Mouse (Mus musculus): ENCODE results near the gene Hist1h1b. TPM values are rescaled to one million over a fixed set of nuclear protein-coding genes. Genes with fewer than 3 reads are reported as not detected.
"Not testable (repeated sequence)": the region's sequence is repeated elsewhere in the genome, so short reads cannot be mapped to it uniquely, and the experiment has no call there.

Gene Hist1h1b
- polyA plus RNA-seq, 1 experiment from 2014 or later = 43.0 TPM

GRCm38 (mm10) chr13:21787760-21788593 is 7.6 kb upstream of the Hist1h1b start:
- Histone ChIP-seq H3K4me3 (peak overlapping the region; percentile 53), H3K4me1 (peaks cover 60% of the 10 kb centered on the region)
- 10% methylated on average over 17 of the region's 21 CpGs for WGBS

DNA sequence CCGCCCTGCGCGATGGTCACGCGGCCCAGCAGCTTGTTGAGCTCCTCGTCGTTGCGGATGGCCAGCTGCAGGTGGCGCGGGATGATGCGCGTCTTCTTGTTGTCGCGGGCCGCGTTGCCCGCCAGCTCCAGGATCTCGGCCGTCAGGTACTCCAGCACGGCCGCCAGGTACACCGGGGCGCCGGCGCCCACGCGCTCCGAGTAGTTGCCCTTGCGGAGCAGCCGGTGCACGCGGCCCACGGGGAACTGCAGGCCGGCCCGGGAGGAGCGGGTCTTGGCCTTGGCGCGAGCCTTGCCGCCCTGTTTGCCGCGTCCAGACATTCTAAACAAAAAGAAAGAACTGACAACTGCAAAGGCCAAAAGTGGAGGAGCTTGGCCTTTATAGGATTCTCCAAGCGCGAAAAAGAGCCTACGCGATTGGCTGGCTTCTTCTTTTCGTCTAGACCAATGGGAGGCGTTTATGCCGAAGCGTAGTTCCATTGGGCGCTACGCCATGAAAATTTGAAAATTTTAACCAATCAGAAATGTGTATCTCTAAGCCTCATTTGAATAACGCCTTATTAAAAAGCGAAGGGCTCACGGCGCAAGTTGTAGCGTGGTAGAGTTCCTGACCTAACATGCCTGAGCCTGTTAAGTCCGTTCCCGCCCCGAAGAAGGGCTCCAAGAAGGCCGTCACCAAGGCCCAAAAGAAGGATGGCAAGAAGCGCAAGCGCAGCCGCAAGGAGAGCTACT is 6.6 kb upstream of the Hist1h1b start, which contains the start of the genes Hist1h2an and Hist1h2bp:
TSS of gene Hist1h2an (minus strand) at position 320 of the 731 bp plus-strand sequence.
TSS of gene Hist1h2bp (plus strand) at position 563 of the 731 bp plus-strand sequence.
- under 1% methylated on average over 39 of the region's 63 CpGs for whole genome bisulfite sequencing
- Histone ChIP-seq H3K4me3 (peak within 1 kb of the TSS; percentile 53), H3K4me1 (peaks cover 67% of the 10 kb centered on the region), H3K27ac (peak within 1 kb of the TSS; percentile 99)
- DNase-seq (ENCODE audit: extremely low spot score, low spot score) = peak; percentile 90
- not testable (repeated sequence) for H3K9me3 ChIP-seq; H3K36me3 ChIP-seq (replicated peaks); H3K27me3 ChIP-seq (ENCODE audit: poor library complexity, severe bottlenecking)

More at GRCm38 (mm10) chr13:21787760-21788593, 7.6 kb upstream of the Hist1h1b start:
- Histone ChIP-seq H3K36me3 (replicated peaks) (no peaks in the 10 kb centered on the region), H3K9me3 (no peaks in the 10 kb centered on the region), H3K27ac (peak overlapping the region; percentile 91), H3K27me3 (ENCODE audit: poor library complexity, severe bottlenecking) (no peaks in the 10 kb centered on the region)
- peak; percentile 26 for DNase-seq (ENCODE audit: extremely low spot score, low spot score)

GRCm38 (mm10) chr13:21786189-21786898 is 5.9 kb upstream of the Hist1h1b start:
- Histone ChIP-seq H3K4me1 (peaks cover 68% of the 10 kb centered on the region), H3K36me3 (replicated peaks) (no peaks in the 10 kb centered on the region), H3K4me3 (peak overlapping the region; percentile 53), H3K9me3 (no peaks in the 10 kb centered on the region), H3K27ac (peak overlapping the region; percentile 99), H3K27me3 (ENCODE audit: poor library complexity, severe bottlenecking) (no peaks in the 10 kb centered on the region)
- peak; percentile 35 for DNase-seq (ENCODE audit: extremely low spot score, low spot score)
- WGBS = 6% methylated on average over 8 of the region's 8 CpGs

DNA sequence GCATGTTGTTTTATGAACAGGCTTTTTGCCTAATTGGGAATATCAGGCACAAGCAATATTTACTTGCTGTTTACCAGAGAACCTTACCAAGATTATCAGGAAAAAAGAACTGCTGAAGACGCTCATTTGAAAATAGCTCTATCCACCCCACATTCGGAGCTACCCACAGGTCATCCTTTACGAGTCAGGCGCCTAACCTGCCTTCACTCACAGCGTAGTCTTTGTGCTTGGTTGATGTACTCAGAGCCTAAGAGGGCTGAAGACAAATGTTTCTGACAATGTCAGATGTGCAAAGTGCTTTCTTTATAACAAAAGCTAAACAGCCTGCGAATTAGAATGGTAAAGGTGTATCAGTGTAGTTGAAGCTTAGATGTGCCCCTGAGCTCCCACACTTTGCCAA is 3.9 kb upstream of the Hist1h1b start:
- Histone ChIP-seq H3K36me3 (replicated peaks) (no peaks in the 10 kb centered on the region), H3K27ac (peak overlapping the region; percentile 99), H3K4me3 (peak overlapping the region; percentile 56), H3K27me3 (ENCODE audit: poor library complexity, severe bottlenecking) (no peaks in the 10 kb centered on the region), H3K4me1 (peaks cover 65% of the 10 kb centered on the region), H3K9me3 (no peaks in the 10 kb centered on the region)
- 27% methylated on average over 6 of the region's 6 CpGs for WGBS
- peak; percentile 17 for DNase-seq (ENCODE audit: extremely low spot score, low spot score)

DNA sequence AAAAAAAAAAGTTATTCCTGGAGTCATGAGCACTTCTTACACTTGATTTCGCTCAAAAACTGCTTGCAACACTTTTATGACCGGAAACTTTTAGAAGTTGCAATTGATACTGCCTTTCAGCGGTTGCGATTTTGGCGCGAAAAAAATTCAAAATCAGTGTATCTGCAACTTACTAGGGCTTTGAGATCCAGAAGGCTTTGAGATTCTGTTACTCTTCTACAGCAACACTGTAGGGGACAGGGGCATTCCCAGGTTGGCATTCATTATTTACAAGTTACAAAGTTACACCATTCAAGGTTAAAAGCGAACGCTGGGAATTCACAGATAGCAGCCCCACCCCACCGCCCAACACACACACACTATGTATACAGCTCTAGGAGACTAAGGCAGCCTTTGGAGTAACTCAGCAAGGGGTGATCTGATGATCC is 3.3 kb upstream of the Hist1h1b start:
- Histone ChIP-seq H3K27ac (peak overlapping the region; percentile 99), H3K36me3 (replicated peaks) (no peaks in the 10 kb centered on the region), H3K9me3 (no peaks in the 10 kb centered on the region), H3K27me3 (ENCODE audit: poor library complexity, severe bottlenecking) (no peaks in the 10 kb centered on the region), H3K4me1 (peaks cover 61% of the 10 kb centered on the region), H3K4me3 (peak overlapping the region; percentile 56)
- WGBS = 2% methylated on average over 9 of the region's 9 CpGs
- DNase-seq (ENCODE audit: extremely low spot score, low spot score) = peak; percentile 63

- Histone ChIP-seq H3K27me3 (ENCODE audit: poor library complexity, severe bottlenecking) (no peaks in the 10 kb centered on the region), H3K4me1 (peaks cover 61% of the 10 kb centered on the region), H3K9me3 (no peaks in the 10 kb centered on the region), H3K4me3 (peak within 1 kb of the TSS; percentile 56), H3K36me3 (replicated peaks) (no peaks in the 10 kb centered on the region), H3K27ac (peak within 1 kb of the TSS; percentile 99)
- WGBS = under 1% methylated on average over 16 of the region's 20 CpGs
- peak; percentile 56 for DNase-seq (ENCODE audit: extremely low spot score, low spot score)
These were observed 2.8 kb upstream of the Hist1h1b start, which contains the start of gene Hist1h3i for GRCm38 (mm10) chr13:21783255-21783617. Hist1h3i (minus strand) TSS chr13:21783370.

GRCm38 (mm10) chr13:21782361-21783254 is 2.2 kb upstream of the Hist1h1b start:
- peak overlapping the region; percentile 56 for H3K4me3 ChIP-seq
- 1% methylated on average over 19 of the region's 35 CpGs for WGBS
- H3K9me3 ChIP-seq; H3K36me3 ChIP-seq (replicated peaks); H3K27me3 ChIP-seq (ENCODE audit: poor library complexity, severe bottlenecking): not testable (repeated sequence)
- peaks cover 61% of the 10 kb centered on the region for H3K4me1 ChIP-seq
- H3K27ac ChIP-seq = peak overlapping the region; percentile 99
- peak; percentile 48 for DNase-seq (ENCODE audit: extremely low spot score, low spot score)

DNA sequence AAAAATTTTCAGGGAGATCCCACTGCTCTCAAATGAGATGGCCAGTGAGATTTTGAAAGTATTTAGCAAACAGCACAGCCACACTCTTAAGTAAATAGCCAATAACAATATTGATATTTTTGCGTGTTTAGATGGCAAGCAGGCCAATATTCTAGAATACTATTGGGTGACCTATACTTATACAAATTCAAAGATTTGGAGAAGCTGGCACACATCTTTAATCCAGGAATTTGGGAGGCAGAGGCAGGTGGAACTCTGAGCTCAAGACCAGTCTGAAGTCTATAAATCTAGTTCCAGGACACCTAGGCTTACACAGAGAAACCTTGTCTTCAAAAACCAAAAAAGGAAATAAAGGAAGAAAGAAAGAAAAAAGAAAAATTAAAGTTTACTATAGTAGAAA is 1.2 kb upstream of the Hist1h1b start:
- WGBS = 87% methylated on average over 1 of the region's 1 CpGs
- no peaks in the 10 kb centered on the region for H3K27me3 ChIP-seq (ENCODE audit: poor library complexity, severe bottlenecking)
- H3K36me3 ChIP-seq (replicated peaks) = no peaks in the 10 kb centered on the region
- peak overlapping the region; percentile 99 for H3K27ac ChIP-seq
- H3K4me3 ChIP-seq = peak overlapping the region; percentile 56; the same call in 1 of the 2 replicates
- H3K9me3 ChIP-seq = no peaks in the 10 kb centered on the region
- no peak for DNase-seq (ENCODE audit: extremely low spot score, low spot score)
- H3K4me1 ChIP-seq = peaks cover 69% of the 10 kb centered on the region

DNA sequence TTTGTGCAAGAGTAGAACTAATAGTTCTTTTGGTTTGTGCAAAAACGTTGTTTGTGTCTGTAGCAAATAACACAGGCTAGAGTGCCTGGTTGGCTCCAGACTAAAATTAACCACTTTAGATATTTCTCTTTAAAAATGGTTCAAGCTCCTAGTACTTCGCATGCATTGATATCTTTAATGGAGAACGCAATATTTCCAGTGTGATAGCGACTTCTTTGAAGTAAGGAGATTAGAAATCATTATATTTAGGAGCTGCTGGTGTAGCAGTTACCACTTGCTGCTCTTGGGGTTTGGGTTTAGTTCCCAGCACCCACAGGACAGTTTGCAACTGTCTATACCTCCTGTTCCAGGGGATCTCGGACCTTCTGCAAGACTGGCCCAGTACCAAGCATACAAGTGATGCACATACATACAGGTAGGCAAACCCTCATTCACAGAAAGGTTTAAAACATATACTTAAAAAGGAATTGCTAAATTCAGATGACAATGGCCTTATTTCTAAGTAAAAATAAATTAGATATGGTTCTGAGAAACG is 663 bp upstream of the Hist1h1b start:
- Histone ChIP-seq H3K9me3 (no peaks in the 10 kb centered on the region), H3K27me3 (ENCODE audit: poor library complexity, severe bottlenecking) (no peaks in the 10 kb centered on the region), H3K36me3 (replicated peaks) (no peaks in the 10 kb centered on the region), H3K27ac (peak overlapping the region; percentile 99), H3K4me3 (peak overlapping the region; percentile 77), H3K4me1 (peaks cover 65% of the 10 kb centered on the region)
- WGBS = 50% methylated on average over 6 of the region's 6 CpGs
- DNase-seq (ENCODE audit: extremely low spot score, low spot score) = peak; percentile 19

- H3K9me3 ChIP-seq = no peaks in the 10 kb centered on the region
- H3K36me3 ChIP-seq (replicated peaks) = no peaks in the 10 kb centered on the region; the same call in 1 of the 2 replicates
- peaks cover 47% of the 10 kb centered on the region for H3K4me1 ChIP-seq
- 7% methylated on average over 33 of the region's 33 CpGs for WGBS
- no peaks in the 10 kb centered on the region for H3K27me3 ChIP-seq (ENCODE audit: poor library complexity, severe bottlenecking)
- DNase-seq (ENCODE audit: extremely low spot score, low spot score) = peak; percentile 75
- peak overlapping the region; percentile 77 for H3K4me3 ChIP-seq
- peak overlapping the region; percentile 99 for H3K27ac ChIP-seq
These were observed 1.3 kb downstream of the Hist1h1b start for GRCm38 (mm10) chr13:21778814-21779766.

GRCm38 (mm10) chr13:21755707-21756106 is 24.7 kb downstream of the Hist1h1b start:
- Histone ChIP-seq H3K27me3 (ENCODE audit: poor library complexity, severe bottlenecking) (no peaks in the 10 kb centered on the region), H3K4me1 (peaks cover 38% of the 10 kb centered on the region), H3K36me3 (replicated peaks) (no peaks in the 10 kb centered on the region), H3K4me3 (peak overlapping the region; percentile 64), H3K27ac (peak overlapping the region; percentile 89), H3K9me3 (no peaks in the 10 kb centered on the region)
- 91% methylated on average over 1 of the region's 1 CpGs for WGBS
- no peak for DNase-seq (ENCODE audit: extremely low spot score, low spot score)

Data from forebrain, embryonic 10.5 days (tissue).